Mouse (Mus musculus) stomach, postnatal 0 days (tissue): ENCODE results near the gene Clic6.

Source experiments
- CTCF ChIP-seq: IDR thresholded peaks from 2 replicates; pipeline ENCODE4 v1.5.1; 2016; ENCODE audit warnings: antibody characterized with exemption, low read depth, mild to moderate bottlenecking, moderate library complexity
- EP300 ChIP-seq: optimal IDR thresholded peaks from 2 replicates; pipeline ENCODE3; 2016; ENCODE audit warnings: antibody characterized with exemption

DNA sequence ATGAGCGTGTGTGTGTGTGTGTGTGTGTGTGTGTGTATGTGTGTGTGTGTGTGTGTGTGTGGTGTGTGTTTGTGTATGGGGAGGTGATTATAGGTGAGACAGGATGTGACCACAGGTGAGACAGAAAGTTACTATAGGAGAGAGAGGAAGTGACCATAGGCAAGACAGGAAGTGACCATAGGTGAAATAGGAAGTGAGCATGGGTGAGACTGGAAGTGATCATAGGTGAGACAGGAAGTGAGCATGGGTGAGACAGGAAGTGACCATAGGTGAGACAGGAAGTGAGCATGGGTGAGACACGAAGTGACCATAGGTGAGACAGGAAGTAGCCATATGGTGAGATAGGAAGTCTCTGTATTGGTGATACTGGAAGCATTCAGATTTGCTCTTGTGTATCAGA is 49.7 kb downstream of the Clic6 start:
- TF ChIP-seq CTCF, result no peak
- TF ChIP-seq EP300, result no peak
